Mouse (Mus musculus) urinary bladder, postnatal 14 days (tissue): Measurements from ENCODE around the gene Cbln4.

ENCODE experiments used
- DNase-seq: peaks from one replicate; pipeline ENCODE4 v3.0.0; 2021; ENCODE audit warnings: low spot score

Cbln4 gene

GRCm38 (mm10) chr2:172043235-172043610 is at the start of gene Cbln4:
Gene Cbln4, minus strand, starts transcription at chr2:172043466.
- DNase-seq, result no peak

- no peak for DNase-seq
These were observed 35.3 kb upstream of the Cbln4 start for GRCm38 (mm10) chr2:172078596-172078995.

GRCm38 (mm10) chr2:172076295-172076694 is 33.0 kb upstream of the Cbln4 start:
- DNase-seq, result no peak

DNA sequence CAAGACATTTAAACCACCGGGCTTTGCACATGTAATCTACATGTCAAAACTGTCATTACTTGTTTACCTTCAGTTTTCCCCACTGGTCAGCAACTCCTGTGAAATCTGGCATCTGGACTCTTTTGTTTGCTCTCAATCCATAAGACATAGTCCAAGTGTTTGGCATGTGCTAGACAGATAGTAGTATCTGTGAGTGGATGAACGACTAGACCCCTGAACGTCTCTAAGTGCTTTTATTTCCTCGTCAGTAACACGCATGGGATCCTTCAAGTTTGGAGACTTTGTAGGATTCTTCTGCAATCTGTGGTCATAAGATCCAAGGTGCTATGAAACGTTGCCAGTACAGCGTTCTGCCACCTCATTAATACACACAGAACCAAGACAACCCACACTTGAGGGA is 19.6 kb upstream of the Cbln4 start:
- DNase-seq, result no peak

DNA sequence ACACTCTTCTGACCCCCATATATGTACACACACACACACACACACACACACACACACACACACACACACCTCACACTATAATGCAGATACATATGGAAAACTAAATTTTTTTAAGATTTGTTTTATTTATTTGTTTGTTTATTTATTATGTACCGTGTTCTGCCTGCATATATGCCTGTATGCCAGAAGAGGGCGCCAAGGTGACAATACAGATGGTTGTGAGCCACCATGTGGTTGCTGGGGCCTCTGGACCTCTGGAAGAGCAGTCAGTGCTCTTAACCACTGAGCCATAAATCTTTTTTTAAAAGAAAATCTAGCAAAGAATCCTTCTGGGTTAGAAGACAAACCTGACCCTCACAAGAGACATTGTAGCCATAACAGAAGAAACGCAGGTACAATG is 16.5 kb upstream of the Cbln4 start:
- DNase-seq, result no peak

- DNase-seq, result no peak
These were observed 15.8 kb upstream of the Cbln4 start for GRCm38 (mm10) chr2:172058936-172059665.

GRCm38 (mm10) chr2:172046002-172046401 is 2.7 kb upstream of the Cbln4 start:
- DNase-seq, result no peak

DNA sequence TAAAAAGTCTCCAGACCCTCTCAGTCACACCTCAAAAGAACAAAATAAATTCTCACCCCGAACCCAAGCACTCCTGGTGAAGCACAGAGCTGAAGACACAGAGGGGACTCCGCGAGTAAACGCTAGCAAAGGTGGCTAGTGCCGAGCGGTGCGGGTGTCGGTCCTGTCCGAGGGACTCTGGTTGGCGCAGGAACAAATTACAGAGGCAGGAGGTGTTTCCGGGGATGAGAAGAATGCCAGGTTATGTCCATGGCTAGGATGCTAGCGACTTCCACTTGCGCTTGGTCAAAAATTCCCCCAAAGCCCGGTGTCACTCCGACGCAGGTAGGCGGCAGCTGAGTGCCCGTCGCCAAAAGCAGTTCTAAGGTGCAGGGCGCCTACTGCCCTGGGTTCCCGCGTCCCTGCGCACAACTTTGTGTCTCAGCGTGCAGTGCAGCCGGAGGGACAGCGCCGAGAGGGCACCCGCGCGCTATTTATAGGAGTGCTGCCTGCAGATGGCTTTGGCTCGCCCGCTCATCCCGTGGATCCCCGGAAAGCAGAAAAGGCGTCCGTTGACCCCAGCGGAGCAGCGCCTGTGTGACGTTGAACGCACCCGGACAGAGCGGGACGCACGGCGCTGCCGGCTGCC is 545 bp downstream of the Cbln4 start:
- no peak for DNase-seq

GRCm38 (mm10) chr2:172042125-172042524 is 1.1 kb downstream of the Cbln4 start:
- DNase-seq, result peak; percentile 76

DNA sequence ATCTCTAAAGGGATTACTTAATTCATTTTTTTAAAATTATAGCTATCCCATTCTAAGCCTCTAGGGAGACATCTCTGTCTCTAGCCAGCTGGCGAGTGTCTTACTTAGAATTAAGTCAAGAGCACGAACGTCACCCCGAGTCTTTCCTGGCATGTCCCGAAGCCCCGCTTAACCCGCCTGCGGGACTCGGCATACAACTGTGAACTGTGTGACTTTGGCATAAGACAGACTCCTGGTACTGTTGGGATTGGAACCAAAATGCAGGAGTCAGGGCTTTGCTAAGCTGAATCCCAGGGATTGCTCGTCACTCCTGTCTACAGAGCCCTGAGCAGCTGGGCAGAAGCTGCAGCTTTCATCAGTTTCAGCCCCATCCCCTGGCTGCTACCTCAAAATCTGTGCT is 2.4 kb downstream of the Cbln4 start:
- DNase-seq, result no peak

- DNase-seq, result no peak
These were observed 3.7 kb downstream of the Cbln4 start for GRCm38 (mm10) chr2:172039601-172040000.

- DNase-seq, result no peak
These were observed 9.0 kb downstream of the Cbln4 start for GRCm38 (mm10) chr2:172034281-172034680.

DNA sequence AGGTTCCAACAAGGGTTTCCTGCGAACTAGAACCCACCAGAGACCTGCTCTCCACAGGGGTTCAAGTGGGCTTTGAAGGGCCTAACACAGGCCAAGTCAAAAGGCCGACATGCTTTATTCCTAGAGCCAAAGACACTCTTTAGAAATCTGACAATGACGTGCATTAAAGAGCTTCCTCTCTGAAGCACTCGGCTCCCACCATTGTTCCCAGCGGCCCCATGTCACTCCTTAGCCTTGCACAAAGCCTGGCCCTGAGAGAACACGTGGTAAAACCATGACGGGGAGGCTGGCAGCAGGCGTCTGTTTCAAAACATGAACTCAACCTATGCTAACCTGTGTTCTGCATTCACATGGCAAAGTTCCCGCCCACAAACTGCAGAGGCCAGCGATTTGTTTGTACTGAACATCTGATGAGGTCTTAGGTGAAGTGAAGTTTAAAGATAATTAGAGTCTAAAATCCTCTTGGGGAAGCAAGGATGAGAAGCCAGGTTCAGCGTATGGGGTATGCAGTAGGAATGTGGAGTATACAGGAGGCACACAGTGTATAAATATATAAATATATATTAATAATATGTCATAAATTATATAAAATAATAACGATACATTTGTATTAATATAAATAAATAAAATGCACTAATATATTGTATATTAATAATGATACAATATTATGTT is 17.7 kb downstream of the Cbln4 start:
- DNase-seq, result no peak

DNA sequence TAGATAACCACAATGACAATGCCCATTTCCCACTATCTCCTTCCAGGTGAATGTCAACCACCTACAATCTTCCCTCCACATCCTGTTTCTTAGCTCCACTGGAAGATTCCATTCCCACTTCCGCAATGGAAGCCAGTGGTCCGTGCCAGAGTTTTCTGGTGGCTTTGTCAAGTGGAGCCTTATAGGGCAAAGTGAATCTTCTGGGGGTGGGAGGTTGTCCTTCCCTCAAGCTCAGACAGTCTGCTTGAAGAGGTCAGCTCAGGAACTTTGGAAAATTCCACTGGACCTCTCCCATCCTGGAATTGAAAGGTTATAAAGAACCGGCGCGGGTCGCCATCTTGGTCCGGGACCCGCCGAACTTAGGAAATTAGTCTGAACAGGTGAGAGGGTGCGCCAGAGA is 36.5 kb downstream of the Cbln4 start:
- DNase-seq, result no peak

DNA sequence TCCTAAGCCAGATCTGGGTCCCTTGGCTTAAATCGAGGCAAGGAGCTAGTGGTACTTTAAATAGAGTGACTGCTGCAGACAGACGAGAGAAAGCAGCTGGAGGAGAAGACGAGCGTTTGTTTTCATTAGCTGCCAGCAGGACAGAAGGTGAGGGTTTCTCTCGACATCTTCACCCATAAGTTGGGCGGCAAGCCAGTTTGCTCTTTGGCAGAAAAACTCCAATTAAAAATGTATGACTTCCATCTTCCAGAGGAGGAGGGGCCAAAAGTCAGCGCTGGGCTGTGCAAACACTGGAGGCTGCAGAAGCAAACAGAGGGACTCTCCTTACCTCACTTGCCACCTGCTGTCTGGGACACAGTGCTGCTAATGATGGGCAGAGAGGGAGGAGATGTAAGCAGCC is 37.3 kb downstream of the Cbln4 start:
- no peak for DNase-seq

GRCm38 (mm10) chr2:172004029-172004984 is 39.0 kb downstream of the Cbln4 start:
- no peak for DNase-seq

DNA sequence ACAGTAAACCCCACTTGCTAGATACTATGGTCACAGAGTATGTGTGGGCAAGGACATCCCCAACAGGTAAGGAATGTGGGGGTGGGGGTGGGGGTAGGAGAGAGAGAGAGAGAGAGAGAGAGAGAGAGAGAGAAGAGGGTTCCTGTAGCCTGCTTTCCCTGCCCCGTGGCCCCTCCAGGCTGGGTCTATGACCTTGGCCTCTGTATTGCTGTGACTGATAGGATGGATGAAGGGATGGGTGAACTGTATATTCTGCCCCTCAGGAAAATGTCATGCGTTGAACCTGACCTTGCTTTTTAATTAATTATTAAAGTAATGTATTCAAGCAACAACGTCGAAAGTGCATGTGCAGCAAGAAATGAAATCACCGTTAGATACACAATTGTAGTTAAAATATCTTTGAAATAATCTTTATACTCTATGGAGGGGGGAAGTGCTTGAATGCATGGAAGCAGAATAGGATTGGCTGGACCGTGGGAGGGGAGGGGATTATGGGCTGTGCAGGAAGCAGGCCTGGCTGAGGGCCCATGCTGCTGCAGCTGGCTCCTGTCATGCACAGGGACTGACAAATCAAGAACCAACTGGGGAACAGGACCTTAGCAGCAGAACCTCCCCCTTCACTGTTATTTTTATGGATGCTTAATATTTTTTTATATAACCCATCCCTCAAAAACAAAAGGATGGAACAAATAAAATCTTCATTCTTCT is 46.1 kb downstream of the Cbln4 start:
- no peak for DNase-seq

GRCm38 (mm10) chr2:171994861-171995260 is 48.4 kb downstream of the Cbln4 start:
- DNase-seq, result no peak

DNA sequence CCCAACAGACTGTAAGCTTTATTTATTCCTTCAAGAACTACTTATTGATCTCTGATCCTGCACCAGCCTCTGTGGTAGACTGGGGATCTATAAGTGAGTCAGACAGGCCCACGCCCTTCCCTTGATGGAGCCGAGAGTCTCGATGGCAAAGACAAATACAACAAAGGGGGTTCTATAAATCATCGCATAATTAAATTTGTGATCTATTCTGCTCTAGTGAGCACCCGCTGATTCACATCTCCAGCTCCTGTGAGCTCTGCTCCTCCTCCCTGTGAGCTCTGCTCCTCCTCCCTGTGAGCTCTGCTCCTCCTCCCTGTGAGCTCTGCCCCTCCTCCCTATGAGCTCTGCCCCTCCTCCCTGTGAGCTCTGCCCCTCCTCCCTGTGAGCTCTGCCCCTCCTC is 49.0 kb downstream of the Cbln4 start:
- DNase-seq, result no peak

DNA sequence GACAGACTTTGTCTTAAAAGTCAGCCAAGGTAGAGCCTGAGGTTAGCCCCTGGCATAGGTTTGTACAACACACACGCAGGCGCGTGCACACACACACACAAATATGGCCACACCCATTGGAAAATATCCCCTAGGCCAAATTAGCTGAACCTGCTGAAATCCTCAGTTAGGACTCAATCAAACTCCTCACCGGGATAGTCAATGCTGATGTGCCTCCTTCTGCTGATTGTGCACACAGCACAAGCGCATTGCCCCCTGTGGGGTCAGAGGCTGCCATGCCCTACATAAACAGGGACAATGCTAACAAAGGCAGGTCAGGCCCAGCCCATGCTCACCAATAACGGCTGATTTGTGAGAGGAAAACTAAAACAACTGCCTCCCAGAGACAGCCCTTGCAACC is 56.6 kb downstream of the Cbln4 start:
- DNase-seq, result no peak
